Mouse (Mus musculus): ENCODE measurements around the gene Igsf11. TPM values are rescaled to one million over a fixed set of nuclear protein-coding genes. Genes with fewer than 3 reads are reported as not detected.

The Igsf11 gene
- total RNA-seq (2012; rRNA removed) = 2.4 and 5.0 TPM in 2 replicates

DNA sequence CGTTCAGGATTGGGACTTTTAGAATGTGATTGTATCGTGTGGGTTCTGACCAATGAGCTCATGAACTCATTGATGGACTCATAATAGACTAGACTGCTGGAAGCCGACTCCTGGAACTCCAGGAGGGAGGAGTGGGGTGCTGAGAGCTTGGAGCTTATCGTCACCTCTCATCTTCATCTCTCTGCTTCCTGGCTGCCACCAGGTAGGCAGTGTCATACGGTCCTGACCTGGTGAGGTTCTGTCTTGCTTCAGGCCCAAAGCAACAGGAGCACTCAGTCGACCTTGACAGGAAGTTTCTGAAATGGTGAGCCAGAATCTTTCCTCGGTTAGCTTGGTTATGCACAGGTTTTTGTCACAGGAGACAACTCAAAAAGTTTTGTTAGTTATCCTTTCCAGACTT is at the start of gene Igsf11:
TSS of gene Igsf11 (plus strand) at position 301 of the 400 bp plus-strand sequence.
- Histone ChIP-seq H3K4me1 (ENCODE audit: control insufficient read depth in 2 of 2, insufficient read depth in 2 of 2, low read length in 2 of 2, poor library complexity in 1 of 2) (no peaks in the 10 kb centered on the region; a peak in 1 of 4 replicates), H3K9ac (ENCODE audit: insufficient read depth, low read depth, low read length, poor library complexity, severe bottlenecking) (no peak within 1 kb of the TSS), H3K36me3 (ENCODE audit: control insufficient read depth, insufficient read depth, low read length, poor library complexity, severe bottlenecking) (no peaks in the 10 kb centered on the region), H3K9me3 (ENCODE audit: control insufficient read depth, insufficient read depth, low read depth, low read length) (no peaks in the 10 kb centered on the region), H3K27ac (ENCODE audit: insufficient read depth, low read depth, low read length, poor library complexity, severe bottlenecking) (no peak within 1 kb of the TSS), H3K4me3 (ENCODE audit: insufficient read depth in 1 of 2, low read depth in 1 of 2, low read length in 2 of 2, poor library complexity in 1 of 2, severe bottlenecking in 1 of 2) (no peak within 1 kb of the TSS)
- no peak for DNase-seq (ENCODE audit: low read depth, low spot score)
- no peak for TF ChIP-seq ZNF384 (IDR thresholded peaks at IDR 0.05; ENCODE audit: low read depth, low read length)
- TF ChIP-seq CHD2 (IDR thresholded peaks at IDR 0.05; ENCODE audit: low read depth, low read length) = no peak
- TF ChIP-seq MAFK (IDR thresholded peaks at IDR 0.05; ENCODE audit: insufficient read depth, low read depth, low read length) = no peak
- no peak for TF ChIP-seq ZC3H11A (IDR thresholded peaks at IDR 0.05; ENCODE audit: borderline replicate concordance, low read depth, low read length)
- no peak for TF ChIP-seq HCFC1 (IDR thresholded peaks at IDR 0.05; ENCODE audit: borderline replicate concordance, insufficient read depth, low read length)
- in situ Hi-C loops (cut with MboI; ENCODE audit: low sequenced_read_pairs in 2 of 2, unreplicated experiment in 2 of 2) = no loop called here

DNA sequence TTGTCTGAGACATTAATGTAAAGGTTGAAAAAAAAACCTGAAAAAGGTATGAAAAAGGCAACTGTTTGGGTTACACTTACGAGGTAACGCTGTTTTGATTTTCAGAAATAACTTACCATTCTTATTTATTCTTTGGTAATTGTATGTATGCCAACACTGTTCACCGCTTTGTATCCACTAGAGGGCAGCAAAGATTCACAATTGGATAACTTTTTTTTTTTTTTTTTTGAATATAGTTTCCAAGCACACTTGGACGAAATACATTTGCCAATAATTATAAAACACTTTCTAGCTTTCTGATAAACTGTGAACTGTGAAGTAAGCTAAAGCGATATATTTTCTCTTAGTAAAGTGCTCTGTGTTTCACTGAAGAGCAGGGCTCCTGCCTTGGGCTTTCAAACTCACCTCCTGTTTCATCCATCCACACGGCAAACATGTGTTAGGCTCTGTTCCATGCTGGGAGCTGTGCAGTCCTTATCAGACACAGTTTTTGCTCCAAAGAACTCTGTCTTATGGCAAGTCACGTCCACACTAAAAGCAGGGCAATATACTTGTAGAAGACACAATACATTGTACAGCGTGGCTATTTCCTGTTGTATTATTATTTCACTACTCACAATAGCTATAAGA is 34.2 kb upstream of the Igsf11 start:
- H3K4me1 ChIP-seq (ENCODE audit: control insufficient read depth in 2 of 2, insufficient read depth in 2 of 2, low read length in 2 of 2, poor library complexity in 1 of 2) = no peaks in the 10 kb centered on the region
- no peaks in the 10 kb centered on the region for H3K9me3 ChIP-seq (ENCODE audit: control insufficient read depth, insufficient read depth, low read depth, low read length)
- H3K27ac ChIP-seq (ENCODE audit: insufficient read depth, low read depth, low read length, poor library complexity, severe bottlenecking) = no peak overlapping the region
- TF ChIP-seq MAFK (IDR thresholded peaks at IDR 0.05; ENCODE audit: insufficient read depth, low read depth, low read length) (0 out of 2 replicates have a peak, but pooled peaks have one; percentile 19), HCFC1 (IDR thresholded peaks at IDR 0.05; ENCODE audit: borderline replicate concordance, insufficient read depth, low read length) (no peak), ZNF384 (IDR thresholded peaks at IDR 0.05; ENCODE audit: low read depth, low read length) (peak; percentile 99), ZC3H11A (IDR thresholded peaks at IDR 0.05; ENCODE audit: borderline replicate concordance, low read depth, low read length) (peak; percentile 85), CHD2 (IDR thresholded peaks at IDR 0.05; ENCODE audit: low read depth, low read length) (no peak)
- no peak overlapping the region for H3K4me3 ChIP-seq (ENCODE audit: insufficient read depth in 1 of 2, low read depth in 1 of 2, low read length in 2 of 2, poor library complexity in 1 of 2, severe bottlenecking in 1 of 2)
- in situ Hi-C loops (cut with MboI; ENCODE audit: low sequenced_read_pairs in 2 of 2, unreplicated experiment in 2 of 2) = loop anchor here (5.0 to 10.0 kb wide), 2 partner anchors 194 to 197 kb away; no protein-coding TSS in a partner anchor
- DNase-seq (ENCODE audit: low read depth, low spot score) = peak; percentile 17
- H3K36me3 ChIP-seq (ENCODE audit: control insufficient read depth, insufficient read depth, low read length, poor library complexity, severe bottlenecking) = no peaks in the 10 kb centered on the region
- H3K9ac ChIP-seq (ENCODE audit: insufficient read depth, low read depth, low read length, poor library complexity, severe bottlenecking) = no peak overlapping the region

DNA sequence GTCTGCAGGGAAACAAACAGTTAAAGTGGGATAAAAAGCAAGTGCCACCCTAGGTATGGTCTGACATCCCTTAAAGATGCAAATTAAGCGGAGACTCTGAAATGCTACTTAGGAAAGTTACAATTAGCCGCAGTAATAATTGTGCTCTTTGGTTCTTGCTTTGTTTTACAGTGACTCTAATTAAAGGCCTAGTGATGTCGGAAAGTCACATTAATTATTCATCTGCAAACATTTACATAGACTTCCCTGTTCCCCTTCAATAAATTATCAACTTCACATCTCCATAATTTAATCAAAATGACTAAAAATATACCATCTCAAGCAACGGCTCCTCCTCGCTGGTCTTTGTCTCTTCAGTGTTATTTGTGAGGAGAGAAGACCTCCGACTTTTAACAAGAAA is 31.9 kb upstream of the Igsf11 start:
- in situ Hi-C loops (cut with MboI; ENCODE audit: low sequenced_read_pairs in 2 of 2, unreplicated experiment in 2 of 2) = no loop called here
- Histone ChIP-seq H3K9ac (ENCODE audit: insufficient read depth, low read depth, low read length, poor library complexity, severe bottlenecking) (no peak overlapping the region), H3K9me3 (ENCODE audit: control insufficient read depth, insufficient read depth, low read depth, low read length) (no peaks in the 10 kb centered on the region), H3K4me1 (ENCODE audit: control insufficient read depth in 2 of 2, insufficient read depth in 2 of 2, low read length in 2 of 2, poor library complexity in 1 of 2) (no peaks in the 10 kb centered on the region), H3K4me3 (ENCODE audit: insufficient read depth in 1 of 2, low read depth in 1 of 2, low read length in 2 of 2, poor library complexity in 1 of 2, severe bottlenecking in 1 of 2) (no peak overlapping the region), H3K27ac (ENCODE audit: insufficient read depth, low read depth, low read length, poor library complexity, severe bottlenecking) (no peak overlapping the region), H3K36me3 (ENCODE audit: control insufficient read depth, insufficient read depth, low read length, poor library complexity, severe bottlenecking) (no peaks in the 10 kb centered on the region)
- TF ChIP-seq MAFK (IDR thresholded peaks at IDR 0.05; ENCODE audit: insufficient read depth, low read depth, low read length) (no peak), ZNF384 (IDR thresholded peaks at IDR 0.05; ENCODE audit: low read depth, low read length) (no peak), CHD2 (IDR thresholded peaks at IDR 0.05; ENCODE audit: low read depth, low read length) (no peak), HCFC1 (IDR thresholded peaks at IDR 0.05; ENCODE audit: borderline replicate concordance, insufficient read depth, low read length) (no peak), ZC3H11A (IDR thresholded peaks at IDR 0.05; ENCODE audit: borderline replicate concordance, low read depth, low read length) (no peak)
- no peak for DNase-seq (ENCODE audit: low read depth, low spot score)

DNA sequence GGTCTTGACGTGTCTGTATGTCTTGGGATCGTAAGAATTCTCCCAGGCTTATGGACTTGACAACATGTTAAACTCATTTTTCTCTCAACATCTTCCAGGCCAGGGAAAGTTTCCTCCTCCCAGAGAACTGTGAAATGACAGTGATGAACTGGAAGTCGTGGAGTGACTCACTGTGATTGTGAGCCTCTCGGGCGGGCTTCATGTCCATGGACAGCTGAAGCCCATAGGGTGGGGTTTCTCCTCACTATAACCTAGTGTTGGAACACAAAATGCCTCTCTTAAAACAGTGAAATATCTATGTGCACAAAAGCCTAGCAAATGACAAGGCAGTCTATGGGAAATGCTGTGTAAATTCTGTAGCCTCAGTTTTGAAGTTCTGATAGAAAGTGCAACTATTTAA is 28.1 kb upstream of the Igsf11 start:
- in situ Hi-C loops (cut with MboI; ENCODE audit: low sequenced_read_pairs in 2 of 2, unreplicated experiment in 2 of 2) = no loop called here
- H3K36me3 ChIP-seq (ENCODE audit: control insufficient read depth, insufficient read depth, low read length, poor library complexity, severe bottlenecking) = no peaks in the 10 kb centered on the region
- TF ChIP-seq CHD2 (IDR thresholded peaks at IDR 0.05; ENCODE audit: low read depth, low read length) (no peak), HCFC1 (IDR thresholded peaks at IDR 0.05; ENCODE audit: borderline replicate concordance, insufficient read depth, low read length) (no peak), ZNF384 (IDR thresholded peaks at IDR 0.05; ENCODE audit: low read depth, low read length) (no peak), MAFK (IDR thresholded peaks at IDR 0.05; ENCODE audit: insufficient read depth, low read depth, low read length) (no peak), ZC3H11A (IDR thresholded peaks at IDR 0.05; ENCODE audit: borderline replicate concordance, low read depth, low read length) (no peak)

More for the DNA sequence above, 28.1 kb upstream of the Igsf11 start:
- H3K9me3 ChIP-seq (ENCODE audit: control insufficient read depth, insufficient read depth, low read depth, low read length) = no peaks in the 10 kb centered on the region
- H3K27ac ChIP-seq (ENCODE audit: insufficient read depth, low read depth, low read length, poor library complexity, severe bottlenecking) = no peak overlapping the region
- no peaks in the 10 kb centered on the region for H3K4me1 ChIP-seq (ENCODE audit: control insufficient read depth in 2 of 2, insufficient read depth in 2 of 2, low read length in 2 of 2, poor library complexity in 1 of 2)
- no peak overlapping the region for H3K4me3 ChIP-seq (ENCODE audit: insufficient read depth in 1 of 2, low read depth in 1 of 2, low read length in 2 of 2, poor library complexity in 1 of 2, severe bottlenecking in 1 of 2)
- no peak for DNase-seq (ENCODE audit: low read depth, low spot score)
- H3K9ac ChIP-seq (ENCODE audit: insufficient read depth, low read depth, low read length, poor library complexity, severe bottlenecking) = no peak overlapping the region
